Mouse (Mus musculus): ENCODE data around the gene Pacs2.

Gene Pacs2

DNA sequence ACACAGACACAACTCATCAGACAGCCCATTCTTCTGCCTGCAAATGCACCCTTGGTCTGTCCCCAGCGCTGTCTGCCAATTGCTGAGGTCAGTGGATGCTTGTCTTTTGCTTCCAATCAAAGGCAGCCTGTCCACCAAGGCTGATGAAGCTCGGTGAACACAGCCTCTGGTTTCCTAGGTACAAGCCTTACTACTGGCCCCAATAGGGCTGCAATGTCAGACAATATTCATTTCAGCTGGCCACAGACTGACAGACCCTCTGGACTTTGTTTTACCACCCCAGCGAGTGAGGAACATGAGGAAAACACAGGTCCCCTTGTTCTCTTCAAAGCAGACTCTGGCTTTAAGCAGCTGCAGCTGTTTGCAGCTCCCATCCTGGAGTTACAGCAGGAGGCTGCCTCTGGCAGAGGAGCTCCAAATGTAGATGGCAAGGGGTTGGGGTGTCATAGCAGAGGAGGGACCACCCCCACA is 1.3 kb upstream of the Pacs2 start:
- DNase-seq: peak; percentile 34

- peak; percentile 44 for DNase-seq
Observed at GRCm38 (mm10) chr12:113014561-113015556, 551 bp downstream of the Pacs2 start.

GRCm38 (mm10) chr12:113015956-113016355 is 1.6 kb downstream of the Pacs2 start:
- DNase-seq: no peak

- DNase-seq: peak; percentile 83
Observed at GRCm38 (mm10) chr12:113016976-113017375, 2.7 kb downstream of the Pacs2 start.

DNA sequence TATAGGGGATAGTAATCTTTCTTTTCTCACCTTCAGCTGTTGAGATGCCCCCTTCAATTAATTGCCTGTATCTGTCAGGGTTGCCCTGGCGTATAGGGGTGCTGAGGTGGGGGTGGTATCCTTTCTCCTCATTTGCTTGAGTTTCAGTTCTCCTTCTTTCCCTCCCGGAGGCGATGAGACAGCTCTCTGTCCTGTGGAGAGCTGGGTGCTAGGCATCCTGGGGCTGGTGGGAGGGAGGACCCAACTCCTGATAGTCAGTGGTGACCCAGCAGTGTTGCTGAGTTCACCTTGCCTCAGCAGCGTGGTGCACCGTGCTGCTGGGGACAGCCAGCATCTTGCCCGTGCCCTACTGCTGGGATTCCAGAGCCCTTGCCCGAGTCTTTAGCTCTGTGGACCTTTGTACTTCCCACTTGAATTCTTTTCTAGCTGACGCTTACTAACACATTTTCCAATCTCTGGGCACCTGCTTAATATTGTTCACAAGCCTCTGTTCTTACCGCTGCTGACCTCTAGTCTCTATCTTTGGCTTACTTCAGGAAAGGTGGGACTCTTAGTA is 3.2 kb downstream of the Pacs2 start:
- no peak for DNase-seq

GRCm38 (mm10) chr12:113018763-113019162 is 4.5 kb downstream of the Pacs2 start:
- no peak for DNase-seq

DNA sequence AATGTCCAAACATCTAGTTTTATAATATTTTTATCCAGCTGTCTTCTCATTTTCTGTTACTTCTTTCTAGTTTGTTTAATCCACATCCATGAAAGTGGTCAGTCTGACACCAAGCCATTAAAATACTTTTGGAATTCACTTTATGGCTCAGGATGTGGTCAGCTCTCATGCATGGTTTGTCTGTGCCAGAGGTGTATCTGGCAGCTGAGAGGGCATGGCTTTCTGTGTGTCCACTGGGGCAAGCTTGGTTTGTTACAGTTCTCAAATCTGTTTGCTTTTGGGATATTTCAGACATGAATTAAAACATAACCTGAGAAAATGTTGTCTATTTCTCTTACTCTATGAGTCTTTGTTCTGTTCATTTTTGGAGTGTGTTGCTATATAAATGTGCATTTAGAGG is 7.2 kb downstream of the Pacs2 start:
- DNase-seq: no peak

DNA sequence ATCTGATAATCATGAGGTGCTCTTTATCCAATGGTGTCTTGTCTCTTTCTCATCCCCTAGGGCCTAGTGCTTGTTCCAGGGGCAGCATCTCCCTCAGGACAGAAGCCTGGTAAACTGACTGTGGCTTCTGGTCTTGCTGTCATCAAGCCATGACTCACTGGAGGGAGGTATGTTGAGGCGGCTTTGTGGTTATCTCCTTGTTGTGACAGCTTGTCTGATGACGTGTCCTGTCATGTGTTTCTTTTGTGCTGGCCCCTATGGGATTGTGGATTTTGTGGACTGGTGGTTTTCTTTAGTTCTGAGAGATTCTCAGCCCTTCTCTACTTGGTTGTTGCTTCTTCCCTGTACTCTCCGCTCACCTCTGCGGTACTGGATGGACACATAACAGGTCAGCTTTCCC is 8.8 kb downstream of the Pacs2 start:
- DNase-seq: no peak

DNA sequence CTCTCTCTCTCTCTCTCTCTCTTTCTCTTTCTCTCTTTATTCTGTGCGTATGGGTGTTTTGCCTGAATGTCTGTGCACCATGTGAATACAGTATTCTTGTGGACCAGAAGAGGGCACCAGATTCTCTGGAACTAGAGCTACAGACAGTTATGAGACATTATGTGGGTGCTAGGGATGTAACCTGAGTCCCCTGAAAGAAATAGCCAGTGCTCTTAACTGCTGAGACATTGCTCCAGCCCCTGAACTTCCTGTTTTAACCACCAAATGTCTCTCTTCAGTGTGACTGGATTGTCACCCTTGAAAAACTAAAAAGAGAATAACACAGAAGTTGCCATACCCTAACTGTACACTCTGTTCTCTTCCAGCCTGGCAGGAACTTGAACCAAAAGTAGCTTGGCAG is 12.2 kb downstream of the Pacs2 start:
- no peak for DNase-seq

- no peak for DNase-seq
Observed at GRCm38 (mm10) chr12:113027495-113027894, 13.2 kb downstream of the Pacs2 start.

GRCm38 (mm10) chr12:113028067-113028466 is 13.8 kb downstream of the Pacs2 start:
- no peak for DNase-seq

GRCm38 (mm10) chr12:113028898-113029297 is 14.6 kb downstream of the Pacs2 start:
- no peak for DNase-seq

DNA sequence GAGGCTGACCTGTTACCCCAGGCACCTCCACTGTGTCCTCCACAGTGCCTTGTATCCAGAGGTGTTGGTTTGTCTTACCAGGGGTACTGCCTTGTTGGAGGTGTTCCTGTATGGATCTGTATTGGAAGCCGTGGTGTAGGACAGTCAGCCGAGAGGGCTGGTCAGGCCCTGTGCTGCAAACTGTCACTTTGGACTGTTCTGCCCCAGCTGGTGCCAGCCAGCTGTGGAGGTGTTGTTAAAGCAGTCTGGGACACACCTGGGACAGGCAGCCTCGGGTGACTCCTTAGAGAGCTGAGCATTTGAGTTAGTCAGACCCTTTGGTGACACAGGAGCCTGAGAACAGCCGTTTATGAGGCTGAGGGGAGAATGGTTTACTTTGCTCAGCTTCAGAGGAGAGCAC is 15.7 kb downstream of the Pacs2 start:
- DNase-seq: no peak

GRCm38 (mm10) chr12:113030993-113031392 is 16.7 kb downstream of the Pacs2 start:
- no peak for DNase-seq

- DNase-seq: no peak
Observed at GRCm38 (mm10) chr12:113031441-113031840, 17.1 kb downstream of the Pacs2 start.

GRCm38 (mm10) chr12:113032296-113033250 is 18.3 kb downstream of the Pacs2 start:
- no peak for DNase-seq

- DNase-seq: no peak
Observed at GRCm38 (mm10) chr12:113035093-113035492, 20.8 kb downstream of the Pacs2 start.

GRCm38 (mm10) chr12:113036996-113037395 is 22.7 kb downstream of the Pacs2 start:
- DNase-seq: no peak

GRCm38 (mm10) chr12:113038414-113038813 is 24.1 kb downstream of the Pacs2 start:
- DNase-seq: no peak

GRCm38 (mm10) chr12:113041481-113042439 is 27.5 kb downstream of the Pacs2 start:
- DNase-seq: peak; percentile 34

DNA sequence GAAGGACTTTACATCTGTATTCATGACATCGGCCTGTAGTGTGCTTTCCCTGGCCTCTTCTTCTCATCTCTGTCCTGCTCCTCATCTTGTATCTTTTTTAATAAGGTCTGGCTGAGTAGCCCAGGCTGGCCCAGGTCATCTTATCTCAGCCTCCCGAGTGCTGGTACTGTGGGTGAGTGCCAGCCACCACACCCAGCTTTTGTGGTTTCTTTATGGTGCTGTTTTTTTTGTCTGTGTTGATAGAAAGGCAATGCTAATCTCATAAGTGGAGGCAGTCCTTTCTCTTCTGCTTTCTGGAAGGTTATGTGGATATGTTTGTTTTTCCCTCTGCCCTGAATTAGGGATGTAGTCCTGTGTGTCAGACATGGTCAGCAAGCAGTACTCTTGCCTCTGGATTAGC is 28.2 kb downstream of the Pacs2 start:
- no peak for DNase-seq
